Mouse (Mus musculus): ENCODE results near the gene Cdca8. TPM values are rescaled to one million over a fixed set of nuclear protein-coding genes. Genes with fewer than 3 reads are reported as not detected.

The Cdca8 gene
- total RNA-seq, 4 experiments from 2014 or later: 0.69 to 1.1 (median 0.85) TPM

- DNase-seq (ENCODE audit: low spot score): no peak
Measured at GRCm38 (mm10) chr4:124880599-124880998, 58.5 kb downstream of the Cdca8 start, which contains the start of gene Epha10. Gene Epha10 (plus strand): TSS chr4:124880899.

GRCm38 (mm10) chr4:124872719-124873118 lies 66.4 kb downstream of the Cdca8 start:
- DNase-seq (ENCODE audit: low spot score): no peak

Other genes with a start within 250 kb of the Cdca8 start
- 10 to 100 TPM; 12.4 to 14.5 (median 13.7) TPM for gene Utp11, start 245.7 kb downstream of the Cdca8 start, total RNA-seq (2022)
- gene Fhl3, start 238.6 kb downstream of the Cdca8 start, total RNA-seq (2022): 10 to 100 TPM in 2 of 4 experiments, 1 to 10 TPM in 2; 8.8 to 18.8 (median 11.2) TPM
- gene Sf3a3, start 224.5 kb downstream of the Cdca8 start, total RNA-seq (2022): 10 to 100 TPM; 15.5 to 17.3 (median 16.5) TPM
- 1 to 10 TPM; 6.5 to 9.9 (median 7.3) TPM for gene Inpp5b, start 197.5 kb downstream of the Cdca8 start, total RNA-seq (2022)
- 10 to 100 TPM; 12.5 to 18.4 (median 14.5) TPM for gene Mtf1, start 137.2 kb downstream of the Cdca8 start, total RNA-seq (2022)
- gene Yrdc, start 88.6 kb downstream of the Cdca8 start, total RNA-seq (2022): 10 to 100 TPM; 20.8 to 22.5 (median 22.0) TPM
- gene 1110065P20Rik, start 88.1 kb downstream of the Cdca8 start, total RNA-seq (2022): 10 to 100 TPM; 18.2 to 23.5 (median 21.0) TPM
- gene Maneal, start 77.1 kb downstream of the Cdca8 start, total RNA-seq (2022): 1 to 10 TPM in 1 of 4 experiments, under 1 TPM in 3; 0.54 to 1.0 (median 0.69) TPM
- not detected for gene Epha10, start 58.4 kb downstream of the Cdca8 start, total RNA-seq (2022)
- gene 9930104L06Rik, start 2.3 kb downstream of the Cdca8 start, total RNA-seq (2022): 10 to 100 TPM in 1 of 4 experiments, 1 to 10 TPM in 3; 5.8 to 11.1 (median 8.7) TPM
- gene Rspo1, start 47.1 kb upstream of the Cdca8 start, total RNA-seq (2022): 1 to 10 TPM; 3.1 to 6.6 (median 4.7) TPM
- 10 to 100 TPM; 22.9 to 32.6 (median 24.3) TPM for gene Gnl2, start 77.3 kb upstream of the Cdca8 start, total RNA-seq (2022)
- under 1 TPM in 1 of 4 experiments, not detected in 3; 0.11 TPM for gene Dnali1, start 126.4 kb upstream of the Cdca8 start, total RNA-seq (2022)
- 1 to 10 TPM; 6.2 to 8.1 (median 7.6) TPM for gene Snip1, start 127.4 kb upstream of the Cdca8 start, total RNA-seq (2022)
- 10 to 100 TPM; 13.3 to 20.8 (median 19.9) TPM for gene Meaf6, start 145.8 kb upstream of the Cdca8 start, total RNA-seq (2022)
- gene Zc3h12a, start 188.5 kb upstream of the Cdca8 start, total RNA-seq (2022): 1 to 10 TPM; 3.5 to 5.7 (median 3.9) TPM

All from heart, adult 8-10 months (tissue).